Mouse (Mus musculus): ENCODE data around the gene Bst2.
A peak's percentile ranks its signal among the peaks of the same experiment; 100 is the strongest.

The Bst2 gene

DNA sequence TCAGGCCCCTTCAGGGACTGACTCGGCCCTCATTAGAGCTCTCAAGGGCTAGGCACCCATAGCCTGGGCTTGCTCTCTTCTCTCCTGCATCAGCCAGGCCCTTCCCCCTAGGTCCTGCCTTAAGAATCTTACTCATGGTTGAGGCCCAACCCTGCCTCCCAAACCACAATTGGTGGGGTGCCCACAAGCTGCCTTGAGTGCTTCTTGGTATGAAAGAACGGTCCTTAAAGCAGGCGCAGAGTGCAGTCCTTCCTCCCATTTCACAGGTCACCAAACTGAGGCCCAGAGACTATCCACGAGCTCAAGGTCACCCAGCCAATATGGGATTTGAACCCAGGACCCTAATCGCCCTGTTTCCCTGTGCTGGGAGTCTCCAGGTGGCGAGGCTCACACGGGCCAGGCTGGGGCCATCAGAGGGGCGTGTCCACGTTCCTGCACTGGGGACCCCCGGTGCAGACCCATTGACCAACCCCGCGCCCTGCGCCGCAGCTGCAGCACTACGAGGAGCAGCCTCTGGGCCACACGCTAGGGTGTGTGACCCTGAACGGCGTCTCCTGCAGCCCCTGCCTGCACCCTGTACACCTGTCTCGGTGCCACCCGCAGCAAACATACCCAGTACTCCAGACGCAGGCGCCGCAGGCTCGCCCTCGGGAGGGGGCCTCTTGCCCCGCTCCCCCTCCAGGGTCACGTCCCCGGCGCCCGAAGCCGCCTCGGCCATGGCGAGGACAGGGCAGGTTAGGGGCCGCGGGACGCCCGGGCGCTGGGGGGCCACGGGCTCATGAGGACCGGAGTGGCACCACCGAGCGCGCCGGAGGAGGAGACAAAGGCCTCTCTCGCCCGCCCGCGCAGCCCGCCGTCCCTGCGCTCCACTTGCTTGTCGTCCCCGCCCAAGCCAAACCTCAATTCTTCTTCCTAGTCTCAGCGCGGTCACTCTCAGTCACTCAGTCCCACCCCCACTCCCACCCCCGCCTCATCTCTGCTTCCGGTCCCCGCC lies 51.8 kb downstream of the Bst2 start, which contains the start of gene Ano8:
Gene Ano8 (minus strand): TSS at position 822 of the 994 bp plus-strand sequence.
- peak; percentile 86 to 87 for DNase-seq (ENCODE audit: low spot score in 2 of 2)

DNA sequence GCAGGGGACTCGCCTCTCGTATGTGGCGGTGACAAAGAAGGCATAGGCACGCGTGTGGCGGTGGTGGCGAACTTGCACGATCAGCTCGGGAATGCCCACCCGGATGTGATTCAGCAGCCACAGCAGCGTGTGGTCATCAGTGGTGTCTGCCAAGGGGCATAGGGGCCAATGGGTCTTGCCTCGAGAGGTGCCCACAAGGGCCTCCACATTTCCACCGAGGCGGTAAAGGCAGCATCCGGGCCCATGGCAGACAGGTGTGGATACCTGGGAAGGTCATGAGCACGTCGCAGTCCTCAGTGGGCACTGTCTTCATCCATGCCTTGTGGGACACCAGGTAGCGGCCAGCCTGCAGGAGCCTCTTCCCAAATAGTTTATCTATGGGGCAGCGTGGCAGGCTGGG lies 52.5 kb downstream of the Bst2 start:
- no peak for DNase-seq (ENCODE audit: low spot score in 2 of 2)

Measured in spleen, postnatal 36 days (tissue).